Mouse (Mus musculus) left cerebral cortex, adult 11 months (tissue): ENCODE results near the gene Fam3b.

Source experiments
- DNase-seq: peaks from one replicate; pipeline ENCODE4 v3.0.0; 2022; ENCODE audit warnings: low spot score

Gene Fam3b

GRCm38 (mm10) chr16:97492369-97492768 lies 22.2 kb downstream of the Fam3b start:
- no peak for DNase-seq

DNA sequence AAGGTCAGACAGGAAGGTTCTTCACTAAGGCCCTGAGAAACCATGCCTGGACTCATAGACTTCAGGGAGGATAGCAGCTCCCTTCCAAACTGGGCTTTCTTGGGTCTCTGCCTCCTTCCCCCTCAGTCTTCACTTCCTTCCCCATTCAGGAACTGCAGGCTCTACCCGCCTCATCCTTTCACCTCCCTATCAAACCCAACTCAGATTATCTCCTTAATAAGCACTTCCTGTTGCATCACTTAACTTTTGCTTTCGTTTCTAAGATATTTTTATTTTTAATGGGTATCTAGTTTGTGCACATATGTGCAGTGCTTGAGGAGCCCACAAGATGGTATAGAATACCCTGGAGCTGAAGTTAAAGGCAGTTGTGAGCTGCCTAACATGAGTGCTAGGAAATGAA lies 36.0 kb downstream of the Fam3b start:
- no peak for DNase-seq

- DNase-seq: no peak
Measured at GRCm38 (mm10) chr16:97476524-97476923, 38.1 kb downstream of the Fam3b start.

DNA sequence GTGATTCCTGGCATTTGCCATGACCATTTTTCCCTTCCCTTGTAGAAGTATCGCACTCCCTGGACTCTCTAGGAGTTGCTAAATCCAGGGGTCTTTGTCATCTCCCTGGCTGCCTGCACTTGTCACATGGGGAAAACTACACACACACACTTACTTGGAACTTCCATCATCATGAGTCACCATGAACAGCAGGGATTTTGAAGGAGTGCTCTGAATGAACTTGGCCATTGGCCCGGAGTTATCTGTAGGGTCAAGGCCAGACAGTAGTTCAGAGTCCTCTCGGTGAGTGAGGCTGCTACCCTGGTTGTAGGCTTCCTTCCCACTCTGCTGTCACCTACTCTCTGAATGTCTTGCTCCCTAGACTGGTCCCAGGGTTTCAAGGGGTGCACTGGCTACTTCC lies 39.0 kb downstream of the Fam3b start:
- no peak for DNase-seq

DNA sequence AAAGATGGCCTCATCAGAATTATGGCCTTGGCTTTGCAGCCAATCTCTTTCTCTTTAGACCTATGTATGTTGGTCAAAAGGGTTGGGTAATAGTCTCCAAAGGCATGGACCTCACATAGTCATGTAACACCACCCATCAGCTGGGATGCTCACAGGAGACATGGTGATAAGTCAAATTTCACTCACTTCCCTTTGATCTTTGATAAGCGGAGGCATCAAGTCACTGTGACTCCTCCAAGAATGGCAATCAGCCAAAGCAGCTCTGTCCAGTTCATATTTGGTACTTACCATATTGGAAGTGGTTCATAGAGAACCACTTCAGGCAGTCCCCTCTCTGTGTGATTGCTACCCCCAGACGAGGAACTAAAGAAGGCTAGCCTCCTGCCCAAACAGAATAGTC lies 39.9 kb downstream of the Fam3b start:
- DNase-seq: no peak

DNA sequence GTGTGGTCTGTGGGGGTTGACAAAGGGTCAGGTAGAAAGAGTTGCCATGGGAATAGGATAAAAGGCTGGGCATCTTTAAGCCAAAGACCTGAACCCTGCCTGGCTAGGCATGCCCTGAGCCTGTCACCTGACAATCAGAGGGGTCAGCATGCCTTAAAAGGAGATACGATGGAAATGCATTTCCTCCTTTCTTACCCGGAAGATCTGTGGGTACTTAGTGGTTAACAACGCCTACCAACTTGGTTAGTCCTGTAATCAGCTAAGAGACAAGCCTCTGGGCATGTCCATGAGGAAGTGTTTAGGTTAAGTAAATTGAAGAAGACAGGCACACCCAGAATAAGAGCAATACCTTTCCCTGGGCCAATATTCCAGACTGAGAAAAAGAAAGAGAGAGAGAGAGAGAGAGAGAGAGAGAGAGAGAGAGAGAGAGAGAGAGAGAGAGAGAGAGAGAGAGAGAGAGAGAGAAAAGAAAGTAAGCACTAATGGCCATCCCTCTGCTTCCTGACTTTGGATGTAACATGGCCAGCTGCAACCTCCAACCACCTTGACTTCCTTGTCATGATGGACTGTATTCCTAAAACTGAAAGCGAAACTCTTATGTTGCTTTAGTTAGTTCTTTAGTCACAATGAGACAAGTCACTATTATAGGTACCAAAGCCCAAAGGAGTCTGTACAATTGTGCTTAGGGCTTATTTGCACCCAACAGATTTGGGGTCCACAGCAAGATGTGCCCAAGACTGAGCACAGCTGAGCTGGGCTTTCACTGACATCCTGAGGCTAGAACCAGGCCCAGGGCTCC lies 46.4 kb downstream of the Fam3b start:
- DNase-seq: no peak

DNA sequence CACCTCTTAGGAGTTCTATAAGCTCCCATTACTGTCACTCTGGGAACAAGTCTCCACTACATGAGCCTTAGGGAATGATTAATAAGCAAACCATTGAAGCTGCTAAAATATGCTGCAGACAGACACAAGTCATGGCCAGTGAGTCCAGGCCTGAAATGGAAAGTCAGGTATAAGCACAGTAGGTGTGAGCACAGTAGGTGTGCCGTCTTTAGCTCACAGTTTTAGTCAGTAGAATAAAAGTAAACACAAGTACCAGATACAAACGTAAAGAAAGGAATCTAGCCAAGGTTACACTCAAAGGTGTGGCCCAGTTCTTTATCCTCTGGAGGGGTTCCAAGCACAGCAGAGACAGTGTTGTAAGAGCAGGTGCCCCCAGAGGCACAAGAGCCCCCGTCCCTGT lies 47.1 kb downstream of the Fam3b start:
- DNase-seq: no peak

- no peak for DNase-seq
Measured at GRCm38 (mm10) chr16:97466182-97466957, 48.2 kb downstream of the Fam3b start.

DNA sequence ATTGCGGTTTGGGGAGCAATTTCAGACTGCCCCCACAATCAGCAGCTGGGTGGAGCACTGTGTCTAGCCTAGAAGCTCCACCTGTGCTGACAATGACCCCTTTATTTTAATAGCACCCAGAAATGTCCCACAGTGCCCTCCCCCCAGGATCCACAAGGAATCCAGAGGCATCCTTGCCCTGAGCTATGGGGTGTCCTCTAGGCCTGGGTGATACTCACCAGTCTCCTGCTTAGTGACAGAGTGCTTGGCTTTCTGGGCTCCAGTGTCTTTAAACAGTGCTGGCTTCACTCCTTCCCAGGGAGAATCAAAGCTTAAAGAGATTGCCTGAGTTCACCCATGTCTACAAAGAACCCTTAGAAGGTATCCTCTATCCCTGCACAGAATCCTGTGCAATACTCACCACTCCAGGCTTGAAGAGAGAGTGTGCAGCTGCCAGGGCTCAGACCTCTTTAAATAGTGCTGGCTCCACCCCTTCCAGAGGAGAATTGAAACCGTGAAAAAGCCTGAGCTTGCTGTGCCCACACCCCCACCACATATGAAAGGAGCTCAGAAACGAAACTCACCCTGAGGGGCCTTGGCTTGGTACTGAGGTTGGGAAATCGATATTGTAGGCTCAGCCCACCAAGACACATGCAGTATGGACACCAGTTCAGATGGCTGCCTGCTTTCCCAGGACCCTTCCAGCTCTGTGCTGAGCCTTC lies 52.0 kb downstream of the Fam3b start, which contains the start of gene Mx1:
Mx1 (minus strand) TSS at position 427 of the 701 bp plus-strand sequence.
- no peak for DNase-seq

- no peak for DNase-seq
Measured at GRCm38 (mm10) chr16:97461271-97461670, 53.3 kb downstream of the Fam3b start.

- DNase-seq: no peak
Measured at GRCm38 (mm10) chr16:97459831-97460230, 54.8 kb downstream of the Fam3b start.

DNA sequence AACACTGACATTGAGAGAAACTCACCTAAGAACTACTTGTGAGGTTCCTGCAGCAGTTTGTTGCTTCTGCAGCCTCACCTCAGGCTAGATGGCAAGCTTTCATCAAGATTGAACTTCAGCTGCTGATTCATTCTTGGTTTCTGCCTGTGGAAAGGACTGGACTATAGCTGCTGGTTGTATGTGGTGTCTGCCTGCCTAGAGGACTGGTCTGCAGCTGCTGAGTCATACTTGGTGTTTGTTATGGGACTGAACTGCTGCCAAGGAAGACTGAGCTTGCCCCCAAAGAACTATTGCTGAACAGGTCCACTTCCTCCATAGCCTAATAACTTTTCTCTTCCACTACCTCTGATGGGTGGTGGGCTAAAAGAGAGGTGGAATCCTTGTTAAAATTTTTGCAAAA lies 67.2 kb downstream of the Fam3b start:
- DNase-seq: no peak

DNA sequence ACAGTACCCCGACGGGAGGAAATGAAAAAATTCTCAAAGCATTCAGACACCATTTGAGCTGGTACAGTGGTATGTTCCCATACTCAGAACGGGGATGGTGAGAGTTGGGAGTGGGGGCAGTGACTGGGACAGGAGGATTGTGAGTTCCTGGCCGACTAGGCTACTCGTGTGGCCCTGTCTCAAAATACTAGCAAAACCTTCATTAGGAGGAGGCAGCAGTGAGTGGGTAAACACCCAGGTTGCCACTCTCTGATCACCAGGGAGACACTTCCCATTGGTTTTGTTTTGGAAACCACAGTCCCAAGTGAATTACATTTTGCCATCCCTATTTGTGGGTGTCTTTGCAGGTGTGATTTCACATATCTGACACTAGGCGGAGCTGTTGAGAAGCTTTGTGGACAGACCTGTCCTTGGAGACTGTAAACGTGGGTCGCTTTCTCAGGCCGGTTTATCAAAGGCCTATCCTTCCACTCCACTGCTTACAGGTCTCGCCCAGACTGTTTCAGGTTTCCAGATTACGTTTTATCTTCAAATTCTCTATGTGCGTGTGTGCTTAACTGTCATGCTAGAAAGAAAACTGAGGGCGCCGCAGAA lies 70.8 kb downstream of the Fam3b start:
- DNase-seq: no peak

DNA sequence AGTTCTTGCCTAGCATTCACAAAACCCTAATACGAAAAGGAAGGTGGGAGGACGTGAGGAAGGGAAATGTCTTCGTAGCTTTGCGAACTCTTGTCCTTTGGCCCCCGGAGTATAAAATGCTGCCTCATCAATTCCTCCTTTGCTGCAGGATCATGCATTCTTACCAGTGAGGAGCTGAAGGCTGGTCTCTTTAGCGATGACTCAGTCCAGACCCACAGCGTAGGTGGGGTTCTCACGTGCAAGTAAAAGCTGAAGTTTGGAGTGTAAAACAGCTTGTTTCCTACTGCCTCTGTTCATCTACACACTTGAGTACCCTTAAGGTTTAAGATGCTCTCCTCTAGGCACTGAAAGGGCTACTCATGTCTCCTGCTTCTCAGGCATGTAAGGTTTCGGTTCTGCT lies 72.6 kb downstream of the Fam3b start:
- peak; percentile 31 for DNase-seq

DNA sequence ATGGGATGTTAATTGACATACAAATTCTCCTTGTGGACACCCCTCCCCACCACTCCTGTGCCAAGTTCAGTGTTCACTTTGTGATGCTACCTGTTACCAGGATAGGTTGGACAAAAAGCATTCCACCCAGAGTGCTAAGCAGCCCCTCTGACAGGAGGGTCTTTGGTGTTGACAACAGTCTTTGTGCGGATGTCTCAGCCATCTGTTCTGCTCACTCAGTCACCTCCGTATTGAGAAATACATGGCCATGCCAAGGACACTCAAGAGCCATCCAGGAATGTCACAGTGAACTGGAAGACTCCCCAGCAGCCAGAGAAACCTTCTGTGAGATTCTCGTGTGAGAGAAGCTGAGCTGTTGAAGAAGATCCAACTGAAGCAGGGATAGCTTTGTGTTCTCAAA lies 76.4 kb downstream of the Fam3b start:
- DNase-seq: no peak

GRCm38 (mm10) chr16:97437448-97438056 lies 77.1 kb downstream of the Fam3b start:
- no peak for DNase-seq

DNA sequence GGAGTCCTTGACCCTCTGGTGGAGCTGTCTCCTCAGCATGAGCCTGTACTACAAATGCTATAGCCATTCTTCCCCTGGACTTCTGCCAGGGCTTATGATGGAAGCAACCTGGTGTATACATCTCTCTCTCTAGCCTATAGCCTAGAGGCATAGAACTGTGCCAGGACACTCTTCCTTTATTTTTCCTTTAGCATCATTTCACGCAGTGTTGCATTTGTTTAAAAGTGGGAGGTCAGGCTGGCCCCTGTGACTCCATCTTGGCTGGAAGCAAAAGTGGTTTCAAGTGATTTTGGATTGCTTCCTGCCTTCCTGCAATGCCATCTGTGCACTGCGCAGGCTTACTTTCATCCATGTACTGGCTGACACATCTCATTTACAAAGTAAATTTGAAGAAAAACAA lies 80.4 kb downstream of the Fam3b start:
- no peak for DNase-seq

DNA sequence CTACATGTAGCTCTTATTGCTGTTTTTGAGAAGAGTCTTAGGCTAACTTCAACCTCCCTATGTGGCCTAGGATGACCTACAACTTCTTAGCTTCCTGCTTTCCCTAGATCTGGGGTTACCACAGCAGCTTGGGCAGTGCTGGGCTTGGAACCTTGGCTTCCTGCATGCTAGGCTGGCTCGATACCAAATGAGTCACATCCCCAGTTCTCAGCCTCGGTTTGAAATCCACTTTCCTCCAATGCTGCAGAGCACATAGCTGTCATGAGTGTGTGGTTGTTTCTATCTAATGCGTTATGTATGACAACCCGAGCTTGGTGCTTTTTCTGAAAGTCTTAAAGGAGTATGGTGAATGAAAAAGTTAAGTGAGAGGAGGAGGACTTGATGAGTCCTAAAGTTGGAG lies 83.3 kb downstream of the Fam3b start:
- DNase-seq: peak; percentile 31

DNA sequence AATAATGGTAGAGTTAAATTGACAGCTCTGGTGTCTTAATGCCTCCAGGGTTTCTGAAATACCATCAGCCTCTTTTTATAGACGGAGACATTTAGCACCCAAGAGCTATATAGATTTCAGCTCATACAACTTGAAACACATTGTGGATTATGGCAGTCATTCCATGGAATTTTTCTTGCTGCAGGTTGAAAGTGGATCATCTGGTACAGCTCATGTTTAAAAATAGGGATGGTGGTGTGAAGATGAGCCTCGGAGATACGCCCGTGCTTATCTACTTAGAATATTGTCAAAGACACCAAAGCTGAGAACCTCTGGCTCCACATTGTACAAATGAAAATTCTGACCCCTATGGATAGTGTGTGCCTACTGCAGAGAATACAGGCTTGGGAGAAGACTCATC lies 84.5 kb downstream of the Fam3b start:
- DNase-seq: peak; percentile 46

DNA sequence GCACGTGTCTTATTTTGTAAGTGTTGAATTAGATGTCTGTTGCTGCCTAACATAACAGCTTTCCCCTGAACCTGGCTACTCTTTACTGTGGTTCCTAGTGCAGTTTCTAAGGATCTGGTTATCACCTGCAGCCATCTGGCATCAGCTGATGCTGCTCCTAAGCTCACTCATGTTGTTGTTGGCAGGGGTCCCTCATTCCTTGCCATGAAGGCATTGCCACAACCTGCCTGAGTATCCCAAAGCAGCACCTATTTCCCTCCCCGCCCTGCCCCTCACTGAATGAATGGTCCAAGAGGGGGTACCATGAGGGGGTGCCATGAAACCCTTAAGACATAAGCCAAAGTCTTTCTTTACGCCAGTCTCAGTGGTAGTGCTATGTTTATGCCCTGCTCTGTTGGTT lies 86.6 kb downstream of the Fam3b start:
- DNase-seq: no peak

DNA sequence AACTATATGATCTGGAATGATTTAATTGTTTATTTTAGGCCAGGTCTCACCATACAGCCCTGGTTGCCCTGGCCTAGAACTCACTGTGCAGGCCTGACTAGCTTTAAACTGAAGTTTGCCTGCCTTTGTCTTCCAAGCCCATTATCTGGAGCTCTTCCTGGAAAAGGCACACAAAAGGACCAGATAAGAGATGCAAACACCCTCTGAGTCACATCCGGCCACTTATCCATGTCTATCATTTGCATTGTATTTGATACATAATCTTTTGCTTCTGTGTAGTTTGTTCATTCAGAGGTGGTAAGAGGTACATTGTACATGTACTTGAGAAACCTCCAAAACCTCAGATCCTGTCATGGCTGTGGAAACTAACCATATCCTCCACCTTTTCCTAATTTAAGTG lies 91.0 kb downstream of the Fam3b start:
- DNase-seq: no peak

DNA sequence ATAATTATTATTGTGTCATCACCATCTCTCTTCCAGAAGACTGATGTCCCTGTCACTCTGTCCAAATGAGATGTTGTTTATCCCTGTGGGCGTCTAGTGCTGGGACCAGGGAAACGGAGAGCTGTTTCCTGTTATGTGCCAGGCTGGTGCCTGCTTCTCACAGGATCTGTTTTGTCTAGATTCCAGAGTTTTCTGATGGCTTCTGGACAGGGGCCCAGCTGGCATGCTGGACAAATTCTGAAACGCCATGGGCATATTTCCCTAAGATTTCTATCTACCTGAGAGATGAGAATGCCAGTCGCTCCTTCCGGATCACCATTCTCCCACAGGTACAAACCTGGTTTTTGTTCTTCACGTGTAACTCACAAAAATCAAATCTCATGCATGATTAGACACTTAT lies 92.9 kb downstream of the Fam3b start:
- DNase-seq: no peak
